Mouse (Mus musculus) liver, postnatal 0 days (tissue): ENCODE results near the gene Slc1a2. TPM values are rescaled to one million over a fixed set of nuclear protein-coding genes. Genes with fewer than 3 reads are reported as not detected.
A peak's percentile ranks its signal among the peaks of the same experiment; 100 is the strongest.

Experiments
- ATAC-seq: fragments of 200-750 bp; cut with Nextera tagmentation; 2 replicates; pipeline ENCODE4 v1.8.0; 2017; ENCODE audit warnings: mild to moderate bottlenecking, moderate library complexity
- DNase-seq: peaks from one replicate; pipeline ENCODE4 v3.0.0-alpha.2; 2016
- H3K27ac ChIP-seq: fragments of 300-500 bp; sonication (generic); 2 replicates; pipeline ENCODE4 v1.5.1; 2014; ENCODE audit warnings: antibody characterized with exemption, moderate library complexity, mild to moderate bottlenecking, low read depth
- H3K27me3 ChIP-seq: fragments of 300-500 bp; sonication (generic); 2 replicates; pipeline ENCODE4 v1.6.1; 2014; ENCODE audit warnings: low read length, control low read depth, mixed read lengths; ENCODE audit not compliant: insufficient read depth
- H3K36me3 ChIP-seq: fragments of 300-500 bp; sonication (generic); replicated peaks from 2 replicates; pipeline ENCODE4 v1.6.1; 2014; ENCODE audit warnings: mild to moderate bottlenecking, control low read depth, low read length, moderate library complexity, mixed read lengths; ENCODE audit not compliant: insufficient read depth
- H3K4me1 ChIP-seq: fragments of 300-500 bp; sonication (generic); 2 replicates; pipeline ENCODE4 v1.6.1; 2014; ENCODE audit warnings: antibody characterized with exemption, mild to moderate bottlenecking, control low read depth; ENCODE audit not compliant: insufficient read depth
- H3K4me2 ChIP-seq: fragments of 300-500 bp; sonication (generic); 2 replicates; pipeline ENCODE4 v1.6.1; 2014; ENCODE audit warnings: low read depth, mild to moderate bottlenecking, low read length, moderate library complexity, mixed read lengths
- H3K4me3 ChIP-seq: fragments of 300-500 bp; sonication (generic); 2 replicates; pipeline ENCODE4 v1.5.1; 2014; ENCODE audit warnings: low read depth, low read length
- H3K9ac ChIP-seq: fragments of 300-500 bp; sonication (generic); replicated peaks from 2 replicates; pipeline ENCODE4 v1.6.1; 2014; ENCODE audit warnings: mild to moderate bottlenecking, moderate library complexity
- H3K9me3 ChIP-seq: fragments of 300-500 bp; sonication (generic); 2 replicates; pipeline ENCODE4 v1.6.1; 2016; ENCODE audit warnings: mild to moderate bottlenecking, control low read depth, low read length, mixed read lengths
- CTCF ChIP-seq: sonication (generic); IDR thresholded peaks from 2 replicates; pipeline ENCODE4 v1.5.1; 2016; ENCODE audit warnings: antibody characterized with exemption, low read depth
- EP300 ChIP-seq: IDR thresholded peaks from 2 replicates; pipeline ENCODE4 v1.6.1; 2016; ENCODE audit warnings: antibody characterized with exemption, low read depth, mild to moderate bottlenecking
- WGBS: fragments of 180-500 bp; shearing (Covaris S2); extraction: QIAGEN DNeasy Blood & Tissue Kit; methylation state at CpG from one replicate; pipeline ENCODE4 v1.1.7; 2014; ENCODE audit not compliant: insufficient replicate concordance; 5-methylcytosine and 5-hydroxymethylcytosine counted together
- polyA plus RNA-seq: library from polyadenylated mRNA; unstranded; fragments of >200 nt; fragmentation: Nextera tagmentation; extraction: Ambion mirVana; gene quantifications from 2 replicates; pipeline ENCODE4 v1.2.1, GENCODE M21; 2015

The Slc1a2 gene
- polyA plus RNA-seq, 1 experiment from 2014 or later, result 0.74 TPM

GRCm38 (mm10) chr2:102820790-102821189, 162.3 kb downstream of the Slc1a2 start:
- Histone ChIP-seq H3K27me3 (no peaks in the 10 kb centered on the region), H3K9ac (no peak overlapping the region)
- ATAC-seq, result no peak

DNA sequence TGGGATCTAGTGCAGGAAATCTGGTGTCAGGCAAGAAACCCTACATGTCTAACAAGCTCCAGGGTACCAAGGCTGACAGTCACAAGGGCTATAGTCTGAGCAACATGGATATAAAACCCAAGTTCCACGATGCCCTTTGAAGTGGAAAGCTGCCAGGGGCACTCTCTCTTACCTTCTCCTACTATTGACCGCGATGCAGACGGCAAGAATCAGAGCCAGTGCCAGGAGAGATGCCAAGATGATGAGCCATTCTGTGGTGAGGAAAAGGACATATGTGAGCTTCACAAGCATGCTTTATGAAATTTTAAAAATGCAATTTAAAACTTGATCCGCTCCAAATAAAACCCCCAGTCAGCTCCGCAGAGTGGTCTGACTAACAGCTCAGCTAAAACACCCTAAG, 163.6 kb downstream of the Slc1a2 start:
- no peak for ATAC-seq
- Histone ChIP-seq H3K36me3 (peaks cover 19% of the 10 kb centered on the region), H3K4me3 (no peak overlapping the region), H3K9ac (no peak overlapping the region), H3K4me1 (no peaks in the 10 kb centered on the region), H3K4me2 (no peak overlapping the region), H3K9me3 (no peaks in the 10 kb centered on the region), H3K27ac (no peak overlapping the region), H3K27me3 (no peaks in the 10 kb centered on the region)
- DNase-seq, result no peak
- 91% methylated on average over 6 of the region's 6 CpGs for WGBS
- TF ChIP-seq EP300 (no peak), CTCF (no peak)

More at GRCm38 (mm10) chr2:102820790-102821189, 162.3 kb downstream of the Slc1a2 start:
- DNase-seq, result no peak
- Histone ChIP-seq H3K4me2 (no peak overlapping the region), H3K36me3 (peaks cover 19% of the 10 kb centered on the region), H3K4me3 (no peak overlapping the region), H3K27ac (no peak overlapping the region), H3K9me3 (no peaks in the 10 kb centered on the region), H3K4me1 (no peaks in the 10 kb centered on the region)
- no peak for TF ChIP-seq CTCF
- TF ChIP-seq EP300, result no peak
- WGBS, result 88% methylated on average over 8 of the region's 8 CpGs

GRCm38 (mm10) chr2:102825961-102826633, 167.6 kb downstream of the Slc1a2 start:
- Histone ChIP-seq H3K9me3 (no peaks in the 10 kb centered on the region), H3K4me2 (no peak overlapping the region), H3K4me1 (no peaks in the 10 kb centered on the region), H3K4me3 (no peak overlapping the region), H3K36me3 (peaks cover 12% of the 10 kb centered on the region), H3K27me3 (no peaks in the 10 kb centered on the region), H3K27ac (no peak overlapping the region), H3K9ac (no peak overlapping the region)
- TF ChIP-seq CTCF (no peak), EP300 (no peak)
- 84% methylated on average over 9 of the region's 9 CpGs for WGBS
- ATAC-seq, result no peak
- DNase-seq, result no peak

DNA sequence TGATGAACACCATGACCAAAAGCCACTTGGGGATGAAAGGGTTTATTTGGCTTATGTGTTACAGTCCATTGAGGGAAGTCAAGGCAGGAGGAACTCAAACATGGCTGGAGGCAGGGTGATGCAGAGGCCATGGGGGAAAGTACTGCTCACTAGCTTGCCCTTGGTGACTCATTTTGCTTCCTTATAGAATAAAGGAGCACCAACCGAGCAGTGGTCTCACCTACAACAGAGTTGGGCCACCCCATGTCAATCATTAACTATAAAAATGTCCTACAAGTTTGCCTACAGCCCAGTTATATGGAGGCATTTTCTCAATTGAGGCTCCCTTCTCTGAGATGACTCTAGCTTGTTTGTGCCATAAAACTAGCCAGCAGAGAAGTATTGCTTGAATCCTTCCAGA, 169.4 kb downstream of the Slc1a2 start:
- Histone ChIP-seq H3K9ac (no peak overlapping the region), H3K27ac (no peak overlapping the region), H3K4me3 (no peak overlapping the region), H3K9me3 (no peaks in the 10 kb centered on the region), H3K4me1 (no peaks in the 10 kb centered on the region), H3K36me3 (peaks cover 4% of the 10 kb centered on the region), H3K27me3 (no peaks in the 10 kb centered on the region), H3K4me2 (no peak overlapping the region)
- DNase-seq (no peak), ATAC-seq (no peak)
- no peak for TF ChIP-seq EP300
- TF ChIP-seq CTCF, result no peak
- WGBS, result 69% methylated on average over 1 of the region's 1 CpGs

DNA sequence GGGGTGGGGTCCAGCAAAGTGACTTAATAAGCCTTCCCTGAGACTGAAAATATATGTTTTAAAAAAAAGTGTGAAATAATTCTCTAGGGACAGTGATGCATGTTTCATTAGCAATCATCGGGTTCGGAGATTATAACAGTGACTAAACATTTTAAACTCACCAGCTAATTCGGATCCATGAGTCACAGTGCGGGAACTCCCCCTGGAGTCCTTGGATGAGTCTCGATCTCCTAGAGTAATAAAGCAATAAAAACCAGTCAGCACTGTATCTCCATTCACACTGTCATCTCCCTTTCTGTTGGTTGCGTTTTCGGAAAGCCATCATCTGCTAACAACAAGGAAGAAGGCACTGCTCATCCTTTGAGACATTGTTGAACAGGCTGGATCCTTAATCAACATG, 169.9 kb downstream of the Slc1a2 start:
- Histone ChIP-seq H3K9ac (no peak overlapping the region), H3K9me3 (no peaks in the 10 kb centered on the region), H3K4me3 (no peak overlapping the region), H3K4me2 (no peak overlapping the region), H3K36me3 (peaks cover 4% of the 10 kb centered on the region), H3K4me1 (no peaks in the 10 kb centered on the region), H3K27me3 (no peaks in the 10 kb centered on the region), H3K27ac (no peak overlapping the region)
- ATAC-seq, result no peak
- TF ChIP-seq EP300 (no peak), CTCF (no peak)
- DNase-seq, result no peak
- 95% methylated on average over 7 of the region's 7 CpGs for WGBS

GRCm38 (mm10) chr2:102829201-102829600, 170.7 kb downstream of the Slc1a2 start:
- ATAC-seq (peak; percentile 96), DNase-seq (no peak)
- Histone ChIP-seq H3K9ac (no peak overlapping the region), H3K36me3 (peaks cover 4% of the 10 kb centered on the region), H3K4me3 (no peak overlapping the region), H3K27me3 (no peaks in the 10 kb centered on the region), H3K4me1 (no peaks in the 10 kb centered on the region), H3K27ac (no peak overlapping the region), H3K4me2 (no peak overlapping the region), H3K9me3 (no peaks in the 10 kb centered on the region)
- no peak for TF ChIP-seq CTCF
- 80% methylated on average over 3 of the region's 3 CpGs for WGBS

- Histone ChIP-seq H3K36me3 (no peaks in the 10 kb centered on the region; the same call in 1 of the 2 replicates), H3K4me1 (no peaks in the 10 kb centered on the region), H3K27me3 (no peaks in the 10 kb centered on the region), H3K9ac (no peak overlapping the region), H3K4me2 (no peak overlapping the region), H3K9me3 (no peaks in the 10 kb centered on the region), H3K4me3 (no peak overlapping the region), H3K27ac (no peak overlapping the region)
- no peak for ATAC-seq
- TF ChIP-seq CTCF, result no peak
- no peak for DNase-seq
Observed at GRCm38 (mm10) chr2:102831547-102831946, 173.1 kb downstream of the Slc1a2 start.
